Mouse (Mus musculus): Measurements from ENCODE around the gene Gm45717. TPM values are rescaled to one million over a fixed set of nuclear protein-coding genes. Genes with fewer than 3 reads are reported as not detected.

Gm45717 gene
- total and polyA plus RNA-seq, 2 experiments from 2014 or later, result not detected

- peak overlapping the region; percentile 59; the same call in 1 of the 2 replicates for H3K4me3 ChIP-seq (ENCODE audit: low read depth, low read length)
- H3K9ac ChIP-seq (replicated peaks; ENCODE audit: low read depth, low read length), result no peak overlapping the region
- H3K4me1 ChIP-seq (ENCODE audit: control insufficient read depth, insufficient read depth), result peaks cover 35% of the 10 kb centered on the region
- H3K9me3 ChIP-seq (replicated peaks; ENCODE audit: control insufficient read depth, low read length), result no peaks in the 10 kb centered on the region
- TF ChIP-seq CTCF (IDR thresholded peaks at IDR 0.05; ENCODE audit: low read depth), result no peak
- no peak for TF ChIP-seq EP300 (IDR thresholded peaks at IDR 0.05; ENCODE audit: low read depth)
- WGBS, result 75% methylated on average over 11 of the region's 11 CpGs
- H3K4me2 ChIP-seq (ENCODE audit: low read depth, low read length), result peak overlapping the region; percentile 74
- DNase-seq (ENCODE audit: low spot score) (no peak), ATAC-seq (ENCODE audit: insufficient read depth, low read depth) (no peak)
- H3K36me3 ChIP-seq (replicated peaks; ENCODE audit: control insufficient read depth, insufficient read depth, low read length), result peaks cover 17% of the 10 kb centered on the region; the same call in 1 of the 2 replicates
- no peaks in the 10 kb centered on the region for H3K27me3 ChIP-seq (ENCODE audit: control insufficient read depth, insufficient read depth, low read length)
- H3K27ac ChIP-seq (ENCODE audit: low read depth), result no peak overlapping the region
Measured at GRCm38 (mm10) chr7:140953133-140953532, 2.6 kb downstream of the Gm45717 start.

- no peak overlapping the region for H3K27ac ChIP-seq (ENCODE audit: low read depth)
- no peak overlapping the region for H3K4me3 ChIP-seq (ENCODE audit: low read depth, low read length)
- 66% methylated on average over 7 of the region's 7 CpGs for WGBS
- H3K36me3 ChIP-seq (replicated peaks; ENCODE audit: control insufficient read depth, insufficient read depth, low read length), result peaks cover 17% of the 10 kb centered on the region; the same call in 1 of the 2 replicates
- peaks cover 41% of the 10 kb centered on the region for H3K4me1 ChIP-seq (ENCODE audit: control insufficient read depth, insufficient read depth)
- H3K4me2 ChIP-seq (ENCODE audit: low read depth, low read length), result no peak overlapping the region
- TF ChIP-seq EP300 (IDR thresholded peaks at IDR 0.05; ENCODE audit: low read depth), result no peak
- no peak for TF ChIP-seq CTCF (IDR thresholded peaks at IDR 0.05; ENCODE audit: low read depth)
- no peak overlapping the region for H3K9ac ChIP-seq (replicated peaks; ENCODE audit: low read depth, low read length)
- H3K9me3 ChIP-seq (replicated peaks; ENCODE audit: control insufficient read depth, low read length), result no peaks in the 10 kb centered on the region
- ATAC-seq (ENCODE audit: insufficient read depth, low read depth) (no peak), DNase-seq (ENCODE audit: low spot score) (no peak)
- H3K27me3 ChIP-seq (ENCODE audit: control insufficient read depth, insufficient read depth, low read length), result no peaks in the 10 kb centered on the region
Measured at GRCm38 (mm10) chr7:140952441-140952840, 3.3 kb downstream of the Gm45717 start.

DNA sequence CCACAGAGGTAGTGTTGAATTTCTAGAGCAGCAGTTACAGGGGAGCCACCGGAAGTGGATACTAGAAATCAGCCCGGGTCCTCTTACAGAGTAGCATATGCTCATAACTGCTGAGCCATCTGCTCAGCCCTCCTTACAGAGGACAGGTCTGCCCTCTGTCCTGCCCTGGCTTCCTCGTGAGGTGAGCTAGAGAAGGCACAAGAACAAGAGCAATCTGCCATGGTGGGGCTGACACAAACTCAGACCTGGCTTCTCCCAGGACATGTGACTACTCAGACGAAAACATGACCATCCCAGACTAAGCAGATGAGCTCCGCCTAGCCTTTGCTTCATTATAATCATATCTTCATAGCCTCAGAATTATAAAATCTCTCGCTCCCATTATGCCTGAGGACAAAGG, 4.0 kb downstream of the Gm45717 start:
- ATAC-seq (ENCODE audit: insufficient read depth, low read depth) (no peak), DNase-seq (ENCODE audit: low spot score) (no peak)
- Histone ChIP-seq H3K4me3 (ENCODE audit: low read depth, low read length) (no peak overlapping the region), H3K4me1 (ENCODE audit: control insufficient read depth, insufficient read depth) (peaks cover 43% of the 10 kb centered on the region), H3K9ac (replicated peaks; ENCODE audit: low read depth, low read length) (no peak overlapping the region), H3K9me3 (replicated peaks; ENCODE audit: control insufficient read depth, low read length) (no peaks in the 10 kb centered on the region), H3K27me3 (ENCODE audit: control insufficient read depth, insufficient read depth, low read length) (no peaks in the 10 kb centered on the region), H3K27ac (ENCODE audit: low read depth) (peak overlapping the region; percentile 60), H3K4me2 (ENCODE audit: low read depth, low read length) (no peak overlapping the region), H3K36me3 (replicated peaks; ENCODE audit: control insufficient read depth, insufficient read depth, low read length) (peaks cover 17% of the 10 kb centered on the region; the same call in 1 of the 2 replicates)
- WGBS, result 66% methylated on average over 6 of the region's 6 CpGs
- TF ChIP-seq EP300 (IDR thresholded peaks at IDR 0.05; ENCODE audit: low read depth) (no peak), CTCF (IDR thresholded peaks at IDR 0.05; ENCODE audit: low read depth) (no peak)

DNA sequence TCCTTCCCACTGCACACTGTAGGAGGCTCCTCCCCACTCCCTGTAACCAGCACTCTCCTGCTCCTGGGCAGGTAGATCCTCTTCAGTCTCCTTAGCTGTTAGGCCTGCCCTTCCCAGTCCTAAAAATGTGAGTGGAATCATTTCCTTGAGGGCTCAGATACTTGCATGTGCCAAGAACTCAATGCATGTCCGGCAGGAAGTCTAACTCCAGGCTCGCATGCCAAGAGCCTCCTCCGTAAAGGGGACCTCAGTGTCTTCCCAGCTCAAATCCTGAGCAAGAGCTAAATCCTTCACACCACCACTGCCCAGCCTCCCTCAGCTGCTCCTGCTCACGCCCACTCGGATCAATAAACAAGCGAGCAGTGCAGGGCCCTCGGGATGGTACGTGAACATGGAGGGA, 4.7 kb downstream of the Gm45717 start:
- Histone ChIP-seq H3K4me1 (ENCODE audit: control insufficient read depth, insufficient read depth) (peaks cover 44% of the 10 kb centered on the region), H3K4me3 (ENCODE audit: low read depth, low read length) (no peak overlapping the region), H3K9ac (replicated peaks; ENCODE audit: low read depth, low read length) (no peak overlapping the region), H3K27me3 (ENCODE audit: control insufficient read depth, insufficient read depth, low read length) (no peaks in the 10 kb centered on the region), H3K4me2 (ENCODE audit: low read depth, low read length) (peak overlapping the region; percentile 5; the same call in 1 of the 2 replicates), H3K27ac (ENCODE audit: low read depth) (peak overlapping the region; percentile 60), H3K36me3 (replicated peaks; ENCODE audit: control insufficient read depth, insufficient read depth, low read length) (peaks cover 19% of the 10 kb centered on the region; the same call in 1 of the 2 replicates), H3K9me3 (replicated peaks; ENCODE audit: control insufficient read depth, low read length) (no peaks in the 10 kb centered on the region)
- DNase-seq (ENCODE audit: low spot score) (peak; percentile 31), ATAC-seq (ENCODE audit: insufficient read depth, low read depth) (no peak)
- TF ChIP-seq CTCF (IDR thresholded peaks at IDR 0.05; ENCODE audit: low read depth), result no peak
- 0 out of 2 replicates have a peak, but pooled peaks have one; percentile 16 for TF ChIP-seq EP300 (IDR thresholded peaks at IDR 0.05; ENCODE audit: low read depth)
- 35% methylated on average over 8 of the region's 8 CpGs for WGBS

- TF ChIP-seq EP300 (IDR thresholded peaks at IDR 0.05; ENCODE audit: low read depth), result no peak
- no peak for TF ChIP-seq CTCF (IDR thresholded peaks at IDR 0.05; ENCODE audit: low read depth)
- WGBS, result 87% methylated on average over 16 of the region's 16 CpGs
- no peak for ATAC-seq (ENCODE audit: insufficient read depth, low read depth)
- H3K4me1 ChIP-seq (ENCODE audit: control insufficient read depth, insufficient read depth), result peaks cover 43% of the 10 kb centered on the region
- peaks cover 28% of the 10 kb centered on the region; the same call in 1 of the 2 replicates for H3K36me3 ChIP-seq (replicated peaks; ENCODE audit: control insufficient read depth, insufficient read depth, low read length)
- H3K27ac ChIP-seq (ENCODE audit: low read depth), result peak within 1 kb of the TSS; percentile 60
- no peak for DNase-seq (ENCODE audit: low spot score)
- no peaks in the 10 kb centered on the region for H3K27me3 ChIP-seq (ENCODE audit: control insufficient read depth, insufficient read depth, low read length)
- H3K4me2 ChIP-seq (ENCODE audit: low read depth, low read length), result peak within 1 kb of the TSS; percentile 5; the same call in 1 of the 2 replicates
- H3K9me3 ChIP-seq (replicated peaks; ENCODE audit: control insufficient read depth, low read length), result no peaks in the 10 kb centered on the region
- no peak within 1 kb of the TSS for H3K9ac ChIP-seq (replicated peaks; ENCODE audit: low read depth, low read length)
- H3K4me3 ChIP-seq (ENCODE audit: low read depth, low read length), result no peak within 1 kb of the TSS
Measured at GRCm38 (mm10) chr7:140949824-140950530, 5.8 kb downstream of the Gm45717 start, which contains the start of gene Ifitm5. Gene Ifitm5 (minus strand): TSS chr7:140950291.
